8 mouse cellular contexts compared by ENCODE assay signal in genomic region chr11:77385706-77386690, GRCm38 (mm10).
DNase-seq lines count a peak whose midpoint lies in the region; ATAC-seq and TF ChIP-seq lines count a peak whose summit lies in the region.

No protein-coding gene starts in this region.

- no peaks in the 10 kb centered on the region for H3K79me2 ChIP-seq in CH12.LX (replicated peaks; ENCODE audit: control insufficient read depth, extremely low read depth, insufficient read depth, poor library complexity, severe bottlenecking)
- H3K79me2 ChIP-seq in heart, adult 2 months (replicated peaks; ENCODE audit: control insufficient read depth, insufficient read depth, low read length), result peaks cover 7% of the 10 kb centered on the region

- peak overlapping the region; percentile 44; the same call in 1 of the 2 replicates for H3K27ac ChIP-seq in kidney, adult 2 months (ENCODE audit: insufficient read depth, low read depth, low read length)
- H3K27ac ChIP-seq in kidney, embryonic 16.5 days (ENCODE audit: low read length), result no peak overlapping the region
- H3K27ac ChIP-seq in CH12.LX (ENCODE audit: insufficient read depth, low read depth), result peak overlapping the region; percentile 75
- H3K27ac ChIP-seq in heart, adult 2 months, result peak overlapping the region; percentile 66
- no peak overlapping the region for H3K27ac ChIP-seq in liver, embryonic 14.5 days

- in situ Hi-C loops in CH12.LX (cut with MboI; ENCODE audit: low pct_ligation_motif_present, low pct_unique_long_range_greater_than_20kb, low sequenced_read_pairs), result no loop called here

- no peak overlapping the region for H3K4me2 ChIP-seq in kidney, embryonic 16.5 days (replicated peaks; ENCODE audit: low read depth, low read length)
- H3K4me2 ChIP-seq in CH12.LX (ENCODE audit: insufficient read depth, low read depth, poor library complexity, severe bottlenecking), result peak overlapping the region; percentile 39
- H3K4me2 ChIP-seq in liver, embryonic 14.5 days (ENCODE audit: low read depth), result no peak overlapping the region

- H3K9ac ChIP-seq in kidney, embryonic 16.5 days (replicated peaks; ENCODE audit: low read length), result no peak overlapping the region
- H3K9ac ChIP-seq in CH12.LX (ENCODE audit: insufficient read depth, low read depth), result peak overlapping the region; percentile 34; the same call in 1 of the 2 replicates
- H3K9ac ChIP-seq in heart, adult 2 months (ENCODE audit: low read depth, low read length), result no peak overlapping the region
- H3K9ac ChIP-seq in liver, embryonic 14.5 days (replicated peaks), result no peak overlapping the region

- no peaks in the 10 kb centered on the region for H3K9me3 ChIP-seq in kidney, embryonic 16.5 days (ENCODE audit: low read length)
- H3K9me3 ChIP-seq in CH12.LX (replicated peaks; ENCODE audit: low read length), result peaks cover 4% of the 10 kb centered on the region
- no peaks in the 10 kb centered on the region for H3K9me3 ChIP-seq in liver, embryonic 14.5 days (ENCODE audit: control insufficient read depth, low read length)

- no peak for TF ChIP-seq EP300 in CH12.LX (IDR thresholded peaks at IDR 0.05; ENCODE audit: low read length)
- TF ChIP-seq EP300 in heart, adult 2 months (IDR thresholded peaks at IDR 0.05; ENCODE audit: insufficient read depth, low read depth, low read length), result peak; percentile 80; the same call in 1 of the 2 replicates
- TF ChIP-seq EP300 in liver, embryonic 14.5 days (IDR thresholded peaks at IDR 0.05; ENCODE audit: low read depth), result no peak

- DNase-seq in kidney, adult 2 months, result peak; percentile 63
- DNase-seq in CH12.LX (ENCODE audit: extremely low read depth), result peak; percentile 57
- peak in 1 of 2 experiments; percentile 80 for DNase-seq in heart, adult 2 months
- DNase-seq in liver, embryonic 14.5 days (ENCODE audit: low read depth in 3 of 3, low spot score in 3 of 3), result peak in 2 of 3 experiments; percentile 22 to 37
- DNase-seq in spleen, postnatal 36 days (ENCODE audit: low spot score in 2 of 2), result peak; percentile 83 to 85
- no peak for DNase-seq in embryo, embryonic 11 days

- TF ChIP-seq POLR2A in kidney, adult 2 months (IDR thresholded peaks at IDR 0.05; ENCODE audit: low read depth, low read length), result no peak
- no peak for TF ChIP-seq POLR2A in CH12.LX (IDR thresholded peaks at IDR 0.05; ENCODE audit: low read depth, low read length)
- TF ChIP-seq POLR2A in heart, adult 2 months (IDR thresholded peaks at IDR 0.05; ENCODE audit: insufficient read depth, low read depth, low read length), result 0 out of 2 replicates have a peak, but pooled peaks have one; percentile 35

- peaks cover 5% of the 10 kb centered on the region for H3K4me1 ChIP-seq in kidney, adult 2 months (ENCODE audit: control insufficient read depth, insufficient read depth, low read length)
- no peaks in the 10 kb centered on the region for H3K4me1 ChIP-seq in kidney, embryonic 16.5 days (ENCODE audit: insufficient read depth, low read length)
- H3K4me1 ChIP-seq in CH12.LX (ENCODE audit: control insufficient read depth in 1 of 2, insufficient read depth in 2 of 2), result peaks cover 11 to 37% of the 10 kb centered on the region in 2 experiments
- H3K4me1 ChIP-seq in heart, adult 2 months (ENCODE audit: control insufficient read depth, insufficient read depth, low read length), result peaks cover 26% of the 10 kb centered on the region
- H3K4me1 ChIP-seq in liver, embryonic 14.5 days (replicated peaks; ENCODE audit: control insufficient read depth in 2 of 2, insufficient read depth in 2 of 2, low read length in 1 of 2), result peaks cover 0 to 5% of the 10 kb centered on the region in 2 experiments; a peak in 3 of 4 replicates

- no peak for TF ChIP-seq CTCF in kidney, adult 2 months (conservative IDR thresholded peaks at IDR 0.05; ENCODE audit: insufficient read depth, insufficient read length, low read depth, low read length)
- no peak for TF ChIP-seq CTCF in CH12.LX (conservative IDR thresholded peaks at IDR 0.05 in 1 of 2, IDR thresholded peaks at IDR 0.05 in 1 of 2; ENCODE audit: low read depth in 2 of 2, low read length in 2 of 2)
- TF ChIP-seq CTCF in heart, adult 2 months (IDR thresholded peaks at IDR 0.05), result no peak
- no peak for TF ChIP-seq CTCF in liver, embryonic 14.5 days (IDR thresholded peaks at IDR 0.05; ENCODE audit: low read depth)

- no peak for ATAC-seq in kidney, embryonic 16.5 days (ENCODE audit: low FRiP score, low TSS enrichment)
- ATAC-seq in liver, embryonic 14.5 days (ENCODE audit: insufficient read depth), result no peak
- no peak for ATAC-seq in erythroblast, adult 5-6 weeks (replicated peaks; ENCODE audit: low FRiP score, poor library complexity, severe bottlenecking)

- dilution Hi-C loops in CH12.LX (cut with MboI; ENCODE audit: extremely low pct_ligation_motif_present, extremely low pct_unique_long_range_greater_than_20kb, low sequenced_read_pairs), result no loop called here

- intact Hi-C loops in heart, adult 2 months (cut with DNase I), result loop anchor here (2.0 kb wide), 1 partner anchor 37 kb away; no protein-coding TSS in a partner anchor

- no peaks in the 10 kb centered on the region for H3K36me3 ChIP-seq in kidney, adult 2 months (ENCODE audit: control insufficient read depth, insufficient read depth, low read length)
- H3K36me3 ChIP-seq in kidney, embryonic 16.5 days (ENCODE audit: insufficient read depth, low read length), result no peaks in the 10 kb centered on the region
- peaks cover 0 to 8% of the 10 kb centered on the region in 2 experiments for H3K36me3 ChIP-seq in CH12.LX (replicated peaks in 1 of 2; ENCODE audit: control insufficient read depth in 1 of 2, insufficient read depth in 1 of 2, low read length in 1 of 2)
- peaks cover 45% of the 10 kb centered on the region for H3K36me3 ChIP-seq in heart, adult 2 months (ENCODE audit: control insufficient read depth, insufficient read depth, low read length)
- no peaks in the 10 kb centered on the region for H3K36me3 ChIP-seq in liver, embryonic 14.5 days (replicated peaks; ENCODE audit: control insufficient read depth, insufficient read depth, low read depth)

- WGBS in kidney, adult 2 months, result 47% methylated on average over 3 of the region's 3 CpGs
- 47% methylated on average over 3 of the region's 3 CpGs for WGBS in kidney, embryonic 16.5 days
- 8% methylated on average over 3 of the region's 3 CpGs for WGBS in heart, adult 2 months
- WGBS in liver, embryonic 14.5 days (ENCODE audit: insufficient replicate concordance), result 32% methylated on average over 3 of the region's 3 CpGs

- H3K27me3 ChIP-seq in kidney, adult 2 months (replicated peaks; ENCODE audit: control insufficient read depth, insufficient read depth, low read length), result no peaks in the 10 kb centered on the region
- no peaks in the 10 kb centered on the region for H3K27me3 ChIP-seq in kidney, embryonic 16.5 days (ENCODE audit: insufficient read depth, low read length)
- H3K27me3 ChIP-seq in CH12.LX (replicated peaks), result no peaks in the 10 kb centered on the region
- H3K27me3 ChIP-seq in heart, adult 2 months (ENCODE audit: control insufficient read depth, insufficient read depth, low read length), result no peaks in the 10 kb centered on the region
- H3K27me3 ChIP-seq in liver, embryonic 14.5 days (ENCODE audit: control insufficient read depth, insufficient read depth, low read length), result no peaks in the 10 kb centered on the region

- no peak overlapping the region for H3K4me3 ChIP-seq in kidney, adult 2 months (ENCODE audit: insufficient read depth, low read depth, low read length)
- no peak overlapping the region for H3K4me3 ChIP-seq in kidney, embryonic 16.5 days (ENCODE audit: low read length)
- H3K4me3 ChIP-seq in CH12.LX (replicated peaks in 1 of 3; ENCODE audit: low read depth in 2 of 3, low read length in 2 of 3, poor library complexity in 1 of 3), result no peak overlapping the region
- no peak overlapping the region for H3K4me3 ChIP-seq in heart, adult 2 months
- H3K4me3 ChIP-seq in liver, embryonic 14.5 days (ENCODE audit: insufficient read depth in 1 of 2, low read depth in 2 of 2, low read length in 2 of 2), result no peak overlapping the region

- no peak for TF ChIP-seq RAD21 in CH12.LX (IDR thresholded peaks at IDR 0.05; ENCODE audit: low read depth, low read length)

TF ChIP-seq in CH12.LX, 34 proteins besides CTCF, POLR2A, EP300 and RAD21 (continues in another document):
- no peak for TF ChIP-seq MEF2A (IDR thresholded peaks at IDR 0.05; ENCODE audit: borderline replicate concordance, low read depth, low read length)
- TF ChIP-seq ELF1 (IDR thresholded peaks at IDR 0.05; ENCODE audit: low read depth, low read length), result peak; percentile 61
- TF ChIP-seq ZNF384 (IDR thresholded peaks at IDR 0.05; ENCODE audit: low read depth, low read length), result 0 out of 2 replicates have a peak, but pooled peaks have one; percentile 24
- no peak for TF ChIP-seq UBTF (IDR thresholded peaks at IDR 0.05; ENCODE audit: low read depth, low read length)
- no peak for TF ChIP-seq HCFC1 (IDR thresholded peaks at IDR 0.05; ENCODE audit: low read depth, low read length)
- TF ChIP-seq PAX5 (IDR thresholded peaks at IDR 0.05; ENCODE audit: low read length), result no peak
- no peak for TF ChIP-seq RCOR1 (conservative IDR thresholded peaks at IDR 0.05; ENCODE audit: low read depth, low read length)
- peak; percentile 53; the same call in 1 of the 2 replicates for TF ChIP-seq NRF1 (IDR thresholded peaks at IDR 0.05; ENCODE audit: low read depth, low read length)
- TF ChIP-seq ZKSCAN1 (IDR thresholded peaks at IDR 0.05; ENCODE audit: borderline replicate concordance, low read depth, low read length), result no peak
- TF ChIP-seq GABPA (IDR thresholded peaks at IDR 0.05; ENCODE audit: insufficient replicate concordance, low read depth, low read length), result no peak
- TF ChIP-seq POLR2AphosphoS2 (IDR thresholded peaks at IDR 0.05; ENCODE audit: low read depth, low read length), result no peak
- TF ChIP-seq JUN (IDR thresholded peaks at IDR 0.05; ENCODE audit: insufficient read depth, low read depth, low read length), result no peak
- TF ChIP-seq NELFE (IDR thresholded peaks at IDR 0.05; ENCODE audit: low read depth, low read length), result no peak; the same call in 1 of the 2 replicates
- peak; percentile 58; the same call in 1 of the 2 replicates for TF ChIP-seq BHLHE40 (IDR thresholded peaks at IDR 0.05; ENCODE audit: low read depth, low read length)
- TF ChIP-seq SIN3A (IDR thresholded peaks at IDR 0.05; ENCODE audit: low read length), result peak; percentile 13; the same call in 1 of the 2 replicates
- TF ChIP-seq ZC3H11A (IDR thresholded peaks at IDR 0.05; ENCODE audit: low read depth, low read length), result no peak
- no peak for TF ChIP-seq ZMIZ1 (IDR thresholded peaks at IDR 0.05; ENCODE audit: low read depth, low read length)
- TF ChIP-seq CHD1 (IDR thresholded peaks at IDR 0.05; ENCODE audit: low read depth, low read length), result peak; percentile 80
- no peak for TF ChIP-seq SMC3 (IDR thresholded peaks at IDR 0.05; ENCODE audit: low read depth, low read length)
- peak; percentile 44; the same call in 1 of the 2 replicates for TF ChIP-seq MAFK (IDR thresholded peaks at IDR 0.05; ENCODE audit: insufficient replicate concordance, low read length)
- peak; percentile 36 for TF ChIP-seq MXI1 (IDR thresholded peaks at IDR 0.05; ENCODE audit: low read depth, low read length)
- TF ChIP-seq ETS1 (conservative IDR thresholded peaks at IDR 0.05; ENCODE audit: low read depth, low read length), result no peak; the same call in 1 of the 2 replicates

Comparison
In these comparisons a context has a peak if more than half of its experiments do, and no peak if none do; other contexts are left out.
1. H3K27ac ChIP-seq: peak in kidney, adult 2 months (single experiment), CH12.LX (single experiment) and heart, adult 2 months (single experiment); none in kidney, embryonic 16.5 days (single experiment) and liver, embryonic 14.5 days (single experiment).